Mouse (Mus musculus): ENCODE measurements around the gene Gars. TPM values are rescaled to one million over a fixed set of nuclear protein-coding genes. Genes with fewer than 3 reads are reported as not detected.

Gene Gars
- polyA plus RNA-seq, 1 experiment: 459 TPM

- Histone ChIP-seq H3K36me3 (ENCODE audit: control insufficient read depth, insufficient read depth) (peaks cover 83% of the 10 kb centered on the region), H3K4me3 (no peak overlapping the region), H3K79me2 (ENCODE audit: control insufficient read depth, insufficient read depth) (peaks cover 16% of the 10 kb centered on the region), H3K27me3 (ENCODE audit: control insufficient read depth, insufficient read depth, insufficient read length) (no peaks in the 10 kb centered on the region), H3ac (ENCODE audit: control insufficient read depth, insufficient read length) (no peak overlapping the region), H3K4me2 (ENCODE audit: low read depth) (no peak overlapping the region)
- TF ChIP-seq MYOG (IDR thresholded peaks at IDR 0.05; ENCODE audit: control insufficient read depth in 1 of 3, insufficient read depth in 1 of 3, insufficient read length in 2 of 3, low read depth in 2 of 3) (no peak), MYOD1 (IDR thresholded peaks at IDR 0.05; ENCODE audit: control insufficient read depth in 1 of 3, insufficient read length in 2 of 3, low read depth in 2 of 3) (no peak), POLR2AphosphoS2 (IDR thresholded peaks at IDR 0.05; ENCODE audit: insufficient read length, low read depth) (no peak), USF1 (IDR thresholded peaks at IDR 0.05; ENCODE audit: low read depth) (no peak), TCF12 (IDR thresholded peaks at IDR 0.05; ENCODE audit: insufficient read depth, poor library complexity, severe bottlenecking) (no peak), POLR2A (IDR thresholded peaks at IDR 0.05; ENCODE audit: insufficient read length, low read depth) (no peak), SRF (IDR thresholded peaks at IDR 0.05; ENCODE audit: control insufficient read depth, insufficient read length, low read depth) (no peak), MAX (IDR thresholded peaks at IDR 0.05; ENCODE audit: low read depth) (no peak), TCF3 (IDR thresholded peaks at IDR 0.05; ENCODE audit: insufficient read length, low read depth) (no peak), REST (IDR thresholded peaks at IDR 0.05; ENCODE audit: insufficient read depth, insufficient read length) (no peak), E2F4 (IDR thresholded peaks at IDR 0.05; ENCODE audit: insufficient read depth) (no peak), CEBPB (IDR thresholded peaks at IDR 0.05; ENCODE audit: insufficient read depth, poor library complexity, severe bottlenecking) (no peak)
Observed at GRCm38 (mm10) chr6:55062200-55062599, 24.4 kb downstream of the Gars start.

DNA sequence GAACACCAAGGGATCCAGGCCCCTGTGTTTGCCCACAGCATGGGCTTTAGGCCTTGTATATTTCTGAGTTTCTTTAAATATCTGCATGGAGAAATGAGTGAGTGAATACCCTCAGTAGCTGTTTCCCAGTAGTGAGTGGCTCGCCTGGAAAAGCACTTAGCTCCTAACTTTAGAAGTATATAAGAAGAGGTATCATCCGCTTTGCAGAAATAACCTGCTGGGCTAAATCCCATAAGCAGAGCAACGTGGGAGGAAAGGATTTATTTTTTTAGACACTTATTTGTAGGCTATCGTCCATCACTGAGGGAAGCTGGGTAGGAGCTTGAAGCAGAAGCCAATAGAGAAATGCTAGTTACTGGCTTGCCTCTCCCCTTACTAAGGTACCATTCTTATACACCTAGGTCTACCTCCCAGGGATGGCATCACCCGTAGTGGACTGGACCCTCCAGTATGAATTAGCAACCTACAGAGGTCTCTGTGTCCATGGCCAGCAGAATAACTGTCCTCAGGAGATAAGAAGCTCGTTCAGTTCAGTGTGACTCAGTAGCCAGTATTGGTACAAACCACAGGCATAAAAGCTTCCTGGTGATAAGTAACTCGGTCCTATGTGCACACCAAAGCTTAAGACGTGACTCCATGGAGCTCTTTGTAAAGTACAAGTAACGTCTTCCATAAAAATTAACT lies 26.1 kb downstream of the Gars start:
- Histone ChIP-seq H3K4me2 (ENCODE audit: low read depth) (no peak overlapping the region), H3K36me3 (ENCODE audit: control insufficient read depth, insufficient read depth) (peaks cover 86% of the 10 kb centered on the region), H3ac (ENCODE audit: control insufficient read depth, insufficient read length) (no peak overlapping the region), H3K79me2 (ENCODE audit: control insufficient read depth, insufficient read depth) (peaks cover 5% of the 10 kb centered on the region), H3K4me3 (no peak overlapping the region), H3K27me3 (ENCODE audit: control insufficient read depth, insufficient read depth, insufficient read length) (no peaks in the 10 kb centered on the region)
- no peak for TF ChIP-seq CEBPB (IDR thresholded peaks at IDR 0.05; ENCODE audit: insufficient read depth, poor library complexity, severe bottlenecking)
- no peak for TF ChIP-seq REST (IDR thresholded peaks at IDR 0.05; ENCODE audit: insufficient read depth, insufficient read length)
- no peak for TF ChIP-seq E2F4 (IDR thresholded peaks at IDR 0.05; ENCODE audit: insufficient read depth)
- no peak for TF ChIP-seq TCF3 (IDR thresholded peaks at IDR 0.05; ENCODE audit: insufficient read length, low read depth)
- no peak for TF ChIP-seq MYOD1 (IDR thresholded peaks at IDR 0.05; ENCODE audit: control insufficient read depth in 1 of 3, insufficient read length in 2 of 3, low read depth in 2 of 3)
- TF ChIP-seq MYOG (IDR thresholded peaks at IDR 0.05; ENCODE audit: control insufficient read depth in 1 of 3, insufficient read depth in 1 of 3, insufficient read length in 2 of 3, low read depth in 2 of 3): no peak
- no peak for TF ChIP-seq SRF (IDR thresholded peaks at IDR 0.05; ENCODE audit: control insufficient read depth, insufficient read length, low read depth)
- TF ChIP-seq TCF12 (IDR thresholded peaks at IDR 0.05; ENCODE audit: insufficient read depth, poor library complexity, severe bottlenecking): no peak

DNA sequence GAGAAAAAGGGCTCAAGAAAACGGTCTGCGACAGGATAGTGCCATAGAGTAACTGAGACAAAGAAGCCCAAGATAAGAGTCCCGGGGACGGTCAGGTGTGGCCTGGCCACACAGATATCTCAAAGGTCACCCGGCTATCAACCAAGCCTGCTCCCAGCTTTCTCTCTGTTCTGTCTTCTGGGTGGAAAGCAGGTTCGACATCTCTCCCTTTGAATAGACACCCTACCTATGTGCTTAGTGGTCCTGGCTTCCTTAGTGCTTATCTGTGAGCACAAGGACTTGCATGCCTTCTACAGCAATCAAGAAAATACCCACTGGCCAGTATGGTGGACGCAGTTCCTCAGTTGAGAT lies 26.6 kb downstream of the Gars start:
- H3ac ChIP-seq (ENCODE audit: control insufficient read depth, insufficient read length): no peak overlapping the region
- H3K36me3 ChIP-seq (ENCODE audit: control insufficient read depth, insufficient read depth): peaks cover 86% of the 10 kb centered on the region
- TF ChIP-seq CEBPB (IDR thresholded peaks at IDR 0.05; ENCODE audit: insufficient read depth, poor library complexity, severe bottlenecking): no peak
- TF ChIP-seq E2F4 (IDR thresholded peaks at IDR 0.05; ENCODE audit: insufficient read depth): no peak
- no peak for TF ChIP-seq REST (IDR thresholded peaks at IDR 0.05; ENCODE audit: insufficient read depth, insufficient read length)
- no peak for TF ChIP-seq MYOD1 (IDR thresholded peaks at IDR 0.05; ENCODE audit: control insufficient read depth in 1 of 3, insufficient read length in 2 of 3, low read depth in 2 of 3)
- TF ChIP-seq POLR2AphosphoS2 (IDR thresholded peaks at IDR 0.05; ENCODE audit: insufficient read length, low read depth): no peak
- no peak for TF ChIP-seq TCF12 (IDR thresholded peaks at IDR 0.05; ENCODE audit: insufficient read depth, poor library complexity, severe bottlenecking)
- TF ChIP-seq USF1 (IDR thresholded peaks at IDR 0.05; ENCODE audit: low read depth): no peak
- no peak for TF ChIP-seq SRF (IDR thresholded peaks at IDR 0.05; ENCODE audit: control insufficient read depth, insufficient read length, low read depth)
- no peak for TF ChIP-seq TCF3 (IDR thresholded peaks at IDR 0.05; ENCODE audit: insufficient read length, low read depth)
- no peak for TF ChIP-seq MAX (IDR thresholded peaks at IDR 0.05; ENCODE audit: low read depth)
- TF ChIP-seq POLR2A (IDR thresholded peaks at IDR 0.05; ENCODE audit: insufficient read length, low read depth): no peak
- no peak for TF ChIP-seq MYOG (IDR thresholded peaks at IDR 0.05; ENCODE audit: control insufficient read depth in 1 of 3, insufficient read depth in 1 of 3, insufficient read length in 2 of 3, low read depth in 2 of 3)
- H3K27me3 ChIP-seq (ENCODE audit: control insufficient read depth, insufficient read depth, insufficient read length): no peaks in the 10 kb centered on the region
- peaks cover 5% of the 10 kb centered on the region for H3K79me2 ChIP-seq (ENCODE audit: control insufficient read depth, insufficient read depth)
- no peak overlapping the region for H3K4me2 ChIP-seq (ENCODE audit: low read depth)
- no peak overlapping the region for H3K4me3 ChIP-seq

- TF ChIP-seq POLR2AphosphoS2 (IDR thresholded peaks at IDR 0.05; ENCODE audit: insufficient read length, low read depth): no peak
- no peak for TF ChIP-seq CEBPB (IDR thresholded peaks at IDR 0.05; ENCODE audit: insufficient read depth, poor library complexity, severe bottlenecking)
- no peak for TF ChIP-seq TCF3 (IDR thresholded peaks at IDR 0.05; ENCODE audit: insufficient read length, low read depth)
- no peak for TF ChIP-seq E2F4 (IDR thresholded peaks at IDR 0.05; ENCODE audit: insufficient read depth)
- TF ChIP-seq REST (IDR thresholded peaks at IDR 0.05; ENCODE audit: insufficient read depth, insufficient read length): no peak
- TF ChIP-seq POLR2A (IDR thresholded peaks at IDR 0.05; ENCODE audit: insufficient read length, low read depth): no peak
- no peak for TF ChIP-seq MYOG (IDR thresholded peaks at IDR 0.05; ENCODE audit: control insufficient read depth in 1 of 3, insufficient read depth in 1 of 3, insufficient read length in 2 of 3, low read depth in 2 of 3)
- TF ChIP-seq MAX (IDR thresholded peaks at IDR 0.05; ENCODE audit: low read depth): no peak
- TF ChIP-seq USF1 (IDR thresholded peaks at IDR 0.05; ENCODE audit: low read depth): no peak
- TF ChIP-seq SRF (IDR thresholded peaks at IDR 0.05; ENCODE audit: control insufficient read depth, insufficient read length, low read depth): no peak
- TF ChIP-seq TCF12 (IDR thresholded peaks at IDR 0.05; ENCODE audit: insufficient read depth, poor library complexity, severe bottlenecking): no peak
- TF ChIP-seq MYOD1 (IDR thresholded peaks at IDR 0.05; ENCODE audit: control insufficient read depth in 1 of 3, insufficient read length in 2 of 3, low read depth in 2 of 3): no peak
- Histone ChIP-seq H3ac (ENCODE audit: control insufficient read depth, insufficient read length) (no peak overlapping the region), H3K4me3 (no peak overlapping the region), H3K4me2 (ENCODE audit: low read depth) (no peak overlapping the region), H3K36me3 (ENCODE audit: control insufficient read depth, insufficient read depth) (peaks cover 96% of the 10 kb centered on the region), H3K79me2 (ENCODE audit: control insufficient read depth, insufficient read depth) (peaks cover 5% of the 10 kb centered on the region), H3K27me3 (ENCODE audit: control insufficient read depth, insufficient read depth, insufficient read length) (no peaks in the 10 kb centered on the region)
Observed at GRCm38 (mm10) chr6:55065903-55066302, 28.1 kb downstream of the Gars start.
